Mouse (Mus musculus): ENCODE results near the gene March5.
"Not testable (repeated sequence)": the region's sequence is repeated elsewhere in the genome, so short reads cannot be mapped to it uniquely, and the experiment has no call there.

The March5 gene

GRCm38 (mm10) chr19:37207303-37208175 is at the start of gene March5:
TSS of gene March5 (plus strand) at chr19:37207543.
- peak; percentile 93 for DNase-seq (ENCODE audit: low read depth, low spot score)

- no peak for DNase-seq (ENCODE audit: low read depth, low spot score)
Observed at GRCm38 (mm10) chr19:37172096-37172495, 35.2 kb upstream of the March5 start.

- no peak for DNase-seq (ENCODE audit: low read depth, low spot score)
Observed at GRCm38 (mm10) chr19:37172566-37173130, 34.7 kb upstream of the March5 start.

GRCm38 (mm10) chr19:37173331-37174115 is 33.8 kb upstream of the March5 start:
- DNase-seq (ENCODE audit: low read depth, low spot score) = no peak

GRCm38 (mm10) chr19:37174116-37174715 is 33.1 kb upstream of the March5 start:
- DNase-seq (ENCODE audit: low read depth, low spot score) = peak; percentile 66

- DNase-seq (ENCODE audit: low read depth, low spot score) = peak; percentile 79
Observed at GRCm38 (mm10) chr19:37174716-37175435, 32.5 kb upstream of the March5 start.

GRCm38 (mm10) chr19:37175436-37175805 is 31.9 kb upstream of the March5 start:
- no peak for DNase-seq (ENCODE audit: low read depth, low spot score)

- DNase-seq (ENCODE audit: low read depth, low spot score) = no peak
Observed at GRCm38 (mm10) chr19:37175919-37176318, 31.4 kb upstream of the March5 start.

GRCm38 (mm10) chr19:37176879-37177462 is 30.4 kb upstream of the March5 start:
- no peak for DNase-seq (ENCODE audit: low read depth, low spot score)

- peak; percentile 64 for DNase-seq (ENCODE audit: low read depth, low spot score)
Observed at GRCm38 (mm10) chr19:37177819-37178708, 29.3 kb upstream of the March5 start.

GRCm38 (mm10) chr19:37188366-37188948 is 18.9 kb upstream of the March5 start:
- DNase-seq (ENCODE audit: low read depth, low spot score) = no peak

GRCm38 (mm10) chr19:37192475-37193058 is 14.8 kb upstream of the March5 start:
- no peak for DNase-seq (ENCODE audit: low read depth, low spot score)

- DNase-seq (ENCODE audit: low read depth, low spot score) = peak; percentile 69
Observed at GRCm38 (mm10) chr19:37198165-37198880, 9.0 kb upstream of the March5 start.

GRCm38 (mm10) chr19:37199889-37200288 is 7.5 kb upstream of the March5 start:
- DNase-seq (ENCODE audit: low read depth, low spot score) = no peak

- DNase-seq (ENCODE audit: low read depth, low spot score) = no peak
Observed at GRCm38 (mm10) chr19:37203371-37203770, 4.0 kb upstream of the March5 start.

GRCm38 (mm10) chr19:37205155-37205554 is 2.2 kb upstream of the March5 start:
- DNase-seq (ENCODE audit: low read depth, low spot score) = not testable (repeated sequence)

- DNase-seq (ENCODE audit: low read depth, low spot score) = peak; percentile 67
Observed at GRCm38 (mm10) chr19:37206641-37207302, 571 bp upstream of the March5 start.

Data from ZHBTc4 (cell line).